Mouse (Mus musculus) C2C12 (cell line): ENCODE measurements around the gene Rfxank. TPM values are rescaled to one million over a fixed set of nuclear protein-coding genes. Genes with fewer than 3 reads are reported as not detected.

Experiments
- H3K27me3 ChIP-seq: one replicate; pipeline ENCODE4 v1.6.1; 2011; ENCODE audit not compliant: control insufficient read depth, insufficient read depth, insufficient read length
- H3K36me3 ChIP-seq: one replicate; pipeline ENCODE4 v1.6.1; 2011; ENCODE audit not compliant: control insufficient read depth, insufficient read depth
- H3K4me3 ChIP-seq: one replicate; pipeline ENCODE4 v1.5.1; 2011; ENCODE audit warnings: mild to moderate bottlenecking, control low read depth; ENCODE audit not compliant: poor library complexity, insufficient read depth, severe bottlenecking
- H3K79me2 ChIP-seq: one replicate; pipeline ENCODE4 v1.6.1; 2011; ENCODE audit not compliant: control insufficient read depth, insufficient read depth
- H3K79me3 ChIP-seq: one replicate; pipeline ENCODE4 v1.6.1; 2011; ENCODE audit warnings: low read depth, control low read depth
- H3ac ChIP-seq: one replicate; pipeline ENCODE3; 2011; ENCODE audit warnings: low read depth; ENCODE audit not compliant: control insufficient read depth, insufficient read length
- CEBPB ChIP-seq: IDR thresholded peaks from one replicate; pipeline ENCODE4 v1.6.1; 2011; ENCODE audit warnings: low read depth, mild to moderate bottlenecking, control low read depth, moderate library complexity
- CTCF ChIP-seq: IDR thresholded peaks from one replicate; pipeline ENCODE4 v1.5.1; 2011; ENCODE audit not compliant: control insufficient read depth, insufficient read depth, insufficient read length
- FOSL1 ChIP-seq: IDR thresholded peaks from one replicate; pipeline ENCODE4 v1.8.0; 2011; ENCODE audit warnings: mild to moderate bottlenecking, low read length; ENCODE audit not compliant: poor library complexity, insufficient read depth, severe bottlenecking
- MAX ChIP-seq: IDR thresholded peaks from one replicate; pipeline ENCODE4 v1.6.1; 2011; ENCODE audit warnings: mild to moderate bottlenecking, control low read depth
- MYOD1 ChIP-seq: IDR thresholded peaks from one replicate; pipeline ENCODE4 v1.6.1; 2011; ENCODE audit warnings: low read depth; ENCODE audit not compliant: control insufficient read depth, insufficient read length
- MYOG ChIP-seq: IDR thresholded peaks from one replicate; pipeline ENCODE4 v1.6.1; 2011; ENCODE audit not compliant: control insufficient read depth, insufficient read length; ENCODE audit errors: extremely low read depth
- USF1 ChIP-seq: IDR thresholded peaks from one replicate; pipeline ENCODE4 v1.6.1; 2011; ENCODE audit warnings: low read depth, mild to moderate bottlenecking, control low read depth, moderate library complexity
- polyA plus RNA-seq: library from polyadenylated mRNA; unstranded; fragments of >200 nt; fragmentation: generic; extraction: Trizol; gene quantifications from one replicate; pipeline ENCODE4 v1.2.1, GENCODE M21; 2012; ENCODE audit warnings: missing spikeins

Rfxank gene
- polyA plus RNA-seq, 1 experiment: 7.9 TPM

DNA sequence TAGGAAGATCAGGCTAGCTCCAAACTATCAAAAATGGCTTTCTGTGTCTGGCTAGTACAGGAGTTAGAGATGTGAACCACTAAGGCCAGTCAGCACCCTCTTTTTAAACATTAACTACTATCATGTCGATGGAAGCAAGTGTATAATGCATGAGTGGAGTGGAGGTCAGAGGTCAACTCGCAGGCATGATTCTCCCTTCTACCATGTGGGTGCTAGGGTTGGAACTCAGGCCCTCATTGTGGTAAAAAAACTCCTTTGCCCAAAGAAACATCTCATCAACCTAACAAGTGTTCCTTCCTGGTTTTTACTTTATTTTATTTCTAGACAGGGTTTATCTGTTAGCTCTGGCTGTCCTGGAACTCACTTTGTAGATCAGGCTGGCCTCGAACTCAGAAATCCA, 31.8 kb upstream of the Rfxank start:
- Histone ChIP-seq H3K4me3 (no peak overlapping the region), H3K27me3 (peaks cover 3% of the 10 kb centered on the region), H3K36me3 (no peaks in the 10 kb centered on the region), H3K79me2 (peaks cover 26% of the 10 kb centered on the region), H3ac (no peak overlapping the region), H3K79me3 (peaks cover 6% of the 10 kb centered on the region)
- TF ChIP-seq USF1 (no peak), CTCF (no peak), CEBPB (no peak), MYOD1 (no peak), MYOG (no peak), MAX (no peak), FOSL1 (no peak)

DNA sequence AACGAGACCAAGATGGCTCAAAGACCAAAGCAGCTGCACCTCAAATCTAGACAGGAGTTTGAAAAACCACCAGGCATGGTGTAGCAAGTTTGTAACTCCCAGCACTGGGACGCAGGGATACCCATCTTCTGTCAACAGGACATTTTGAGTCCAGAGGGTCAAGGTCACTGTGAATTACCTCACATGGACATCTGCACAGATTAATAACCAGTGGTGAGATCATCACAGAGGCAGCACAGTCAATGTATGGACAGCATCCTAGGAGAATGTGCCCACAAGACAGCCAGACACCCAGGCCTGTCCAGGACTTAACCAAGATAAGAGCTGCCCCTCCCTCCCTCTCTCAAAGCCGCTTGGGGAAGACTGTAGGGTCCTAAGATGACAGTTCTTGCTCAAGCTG, 31.2 kb upstream of the Rfxank start:
- Histone ChIP-seq H3K79me3 (peaks cover 6% of the 10 kb centered on the region), H3K36me3 (no peaks in the 10 kb centered on the region), H3K27me3 (peaks cover 3% of the 10 kb centered on the region), H3K4me3 (no peak overlapping the region), H3ac (no peak overlapping the region), H3K79me2 (peaks cover 26% of the 10 kb centered on the region)
- TF ChIP-seq MYOD1 (no peak), MYOG (no peak), MAX (no peak), CTCF (no peak), USF1 (no peak), CEBPB (no peak), FOSL1 (no peak)

DNA sequence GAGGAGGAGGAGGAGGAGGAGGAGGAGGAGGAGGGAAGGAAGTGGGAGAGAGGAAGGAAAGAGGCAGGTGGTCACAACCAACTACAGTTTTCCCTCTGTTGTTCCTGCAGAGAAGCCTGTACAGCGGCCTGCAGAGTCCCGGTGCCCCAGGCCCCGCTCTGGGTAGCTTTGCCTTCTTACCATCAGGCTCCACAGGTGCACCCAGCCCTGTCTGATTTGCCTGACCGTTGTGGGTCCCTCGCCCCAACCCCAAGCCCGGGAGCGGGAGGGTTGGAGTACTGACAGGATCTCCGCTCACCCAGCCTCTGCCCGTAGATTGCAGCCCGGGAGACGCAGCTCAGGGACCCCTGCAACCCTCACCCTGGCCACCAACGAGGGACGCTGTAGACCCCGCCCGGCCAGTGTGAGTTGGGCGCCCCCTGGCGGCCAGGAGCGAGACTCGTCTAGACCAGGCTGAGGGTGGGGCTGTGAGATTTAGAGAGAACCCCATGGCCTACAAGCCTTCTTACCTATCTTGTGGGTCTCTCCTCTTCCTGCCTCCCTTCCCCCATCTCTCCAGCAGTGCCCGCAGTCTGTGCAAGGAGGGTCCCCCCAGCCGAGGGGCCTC, 27.7 kb upstream of the Rfxank start:
- Histone ChIP-seq H3ac (no peak overlapping the region), H3K27me3 (peaks cover 23% of the 10 kb centered on the region), H3K36me3 (no peaks in the 10 kb centered on the region), H3K79me2 (no peaks in the 10 kb centered on the region), H3K79me3 (no peaks in the 10 kb centered on the region), H3K4me3 (no peak overlapping the region)
- no peak for TF ChIP-seq USF1
- TF ChIP-seq CTCF: peak; percentile 79
- TF ChIP-seq CEBPB: no peak

DNA sequence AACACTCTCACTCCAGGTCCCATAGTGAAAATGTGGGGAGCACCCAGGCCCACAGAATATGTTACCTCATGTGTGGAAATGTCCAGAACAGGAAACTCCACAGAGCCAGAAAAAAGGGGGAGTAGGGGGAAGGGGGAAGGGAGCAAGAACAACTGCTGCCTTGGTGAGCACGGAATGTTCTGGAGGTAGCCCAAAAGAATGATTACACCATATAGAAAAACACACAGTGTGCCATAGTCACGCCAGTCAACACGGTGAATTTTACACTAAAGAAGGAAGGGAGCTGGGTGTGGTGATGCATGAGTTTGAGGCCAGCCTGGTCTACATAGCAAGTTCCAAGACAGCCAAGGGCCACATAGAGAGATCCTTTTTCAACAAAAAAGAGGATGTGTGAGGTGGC, 24.4 kb upstream of the Rfxank start:
- H3K36me3 ChIP-seq: no peaks in the 10 kb centered on the region
- no peak overlapping the region for H3K4me3 ChIP-seq
- TF ChIP-seq FOSL1 (no peak), MAX (no peak), CEBPB (no peak), MYOG (no peak), MYOD1 (no peak), CTCF (no peak), USF1 (no peak)
- no peaks in the 10 kb centered on the region for H3K79me2 ChIP-seq
- peaks cover 27% of the 10 kb centered on the region for H3K27me3 ChIP-seq
- no peak overlapping the region for H3ac ChIP-seq
- H3K79me3 ChIP-seq: no peaks in the 10 kb centered on the region

DNA sequence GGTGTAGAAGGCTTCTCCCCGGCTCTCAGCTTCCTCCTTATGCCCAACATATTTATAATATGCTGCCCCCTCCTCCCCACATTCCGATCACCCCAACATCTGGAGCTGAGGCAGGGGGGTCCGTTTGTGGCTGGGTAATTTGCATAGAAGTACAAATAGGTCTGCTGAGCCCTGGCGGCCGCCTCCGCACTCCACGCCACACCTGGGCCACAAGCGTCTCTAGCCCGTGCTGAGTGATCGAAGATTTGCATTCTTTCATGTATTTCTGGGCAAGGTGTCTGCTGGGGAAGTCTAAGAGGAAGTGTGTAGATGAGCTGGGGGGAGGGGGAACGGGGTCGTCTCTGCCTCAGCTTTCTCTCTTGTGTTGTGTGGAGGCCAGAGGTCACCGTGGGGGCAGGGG, 21.1 kb upstream of the Rfxank start:
- Histone ChIP-seq H3K27me3 (peaks cover 38% of the 10 kb centered on the region), H3K79me2 (no peaks in the 10 kb centered on the region), H3K4me3 (no peak overlapping the region), H3K36me3 (no peaks in the 10 kb centered on the region), H3ac (no peak overlapping the region), H3K79me3 (no peaks in the 10 kb centered on the region)
- TF ChIP-seq MYOD1: no peak
- no peak for TF ChIP-seq MAX

DNA sequence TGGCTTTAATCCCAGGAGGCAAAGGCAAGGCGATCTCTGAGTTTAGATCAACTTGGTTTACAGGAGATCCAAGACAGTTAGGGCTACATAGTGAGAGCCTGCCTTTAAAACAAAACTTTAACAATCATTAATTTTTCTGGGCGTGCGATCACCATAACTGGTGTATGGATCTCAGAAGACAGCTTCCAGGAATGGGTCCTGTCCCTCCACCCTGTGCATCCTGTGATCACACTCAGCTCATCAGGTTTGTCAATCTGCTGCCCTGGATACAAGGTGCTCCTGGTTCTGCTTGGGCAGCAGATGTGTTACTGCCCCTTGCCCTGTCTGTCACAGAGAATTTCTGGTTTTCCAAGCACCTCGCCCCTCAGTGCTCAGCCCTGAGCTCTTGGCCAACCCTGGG, 20.3 kb upstream of the Rfxank start:
- H3ac ChIP-seq: no peak overlapping the region
- H3K27me3 ChIP-seq: peaks cover 38% of the 10 kb centered on the region
- H3K4me3 ChIP-seq: no peak overlapping the region
- no peak for TF ChIP-seq MYOD1
- TF ChIP-seq MYOG: no peak
- no peak for TF ChIP-seq USF1
- no peak for TF ChIP-seq CEBPB
- no peak for TF ChIP-seq CTCF
- no peak for TF ChIP-seq FOSL1
- no peak for TF ChIP-seq MAX
- no peaks in the 10 kb centered on the region for H3K36me3 ChIP-seq
- no peaks in the 10 kb centered on the region for H3K79me3 ChIP-seq
- H3K79me2 ChIP-seq: no peaks in the 10 kb centered on the region
